Mouse (Mus musculus): ENCODE results near the gene D630039A03Rik. TPM values are rescaled to one million over a fixed set of nuclear protein-coding genes. Genes with fewer than 3 reads are reported as not detected.

D630039A03Rik gene
- polyA plus RNA-seq, 1 experiment = not detected

DNA sequence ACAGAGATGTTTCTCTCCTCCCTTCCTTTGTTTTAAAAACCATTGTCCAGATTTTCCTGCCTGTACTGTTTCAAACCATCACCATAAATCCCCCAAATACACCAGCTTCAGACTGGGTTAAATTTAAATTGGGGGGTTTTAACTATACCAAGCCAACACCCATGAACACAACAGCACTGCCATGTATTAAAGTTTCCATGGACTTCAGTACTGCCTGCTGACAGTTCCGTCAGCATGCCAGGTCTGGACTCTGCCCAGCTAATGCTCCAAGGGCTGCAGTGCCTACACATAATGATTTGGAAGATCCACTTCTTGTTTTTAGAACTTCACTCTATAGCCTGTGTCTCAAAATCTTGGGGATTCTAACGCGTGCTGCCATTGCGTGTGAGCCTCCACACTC lies 31.4 kb upstream of the D630039A03Rik start:
- H3K27ac ChIP-seq (replicated peaks; ENCODE audit: low read depth, low read length) = no peak overlapping the region
- H3K4me3 ChIP-seq (ENCODE audit: insufficient read depth, low read depth, low read length) = no peak overlapping the region
- H3K4me1 ChIP-seq (ENCODE audit: control insufficient read depth, insufficient read depth, insufficient read length, low read length) = peaks cover 1% of the 10 kb centered on the region; the same call in 1 of the 2 replicates

DNA sequence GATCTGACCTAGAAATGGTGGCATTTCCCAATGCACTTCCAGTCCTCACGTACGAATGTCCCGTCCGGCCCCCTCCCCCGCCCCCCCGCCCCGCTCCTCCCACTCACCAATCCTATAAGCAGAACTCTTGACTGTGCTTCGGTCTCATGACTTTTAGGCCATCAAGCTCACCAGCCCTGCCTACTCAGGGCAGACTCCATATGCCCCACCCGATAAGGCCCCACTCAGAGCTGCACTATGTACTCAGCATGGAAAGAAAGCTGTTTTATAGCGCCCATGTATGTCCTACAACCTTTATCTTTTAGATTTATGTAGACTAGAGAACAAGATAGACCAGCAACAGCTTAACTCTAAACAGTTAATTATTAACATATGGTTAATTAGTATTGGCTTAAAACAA lies 30.9 kb upstream of the D630039A03Rik start:
- Histone ChIP-seq H3K27ac (replicated peaks; ENCODE audit: low read depth, low read length) (no peak overlapping the region), H3K4me3 (ENCODE audit: insufficient read depth, low read depth, low read length) (no peak overlapping the region), H3K4me1 (ENCODE audit: control insufficient read depth, insufficient read depth, insufficient read length, low read length) (no peaks in the 10 kb centered on the region)

DNA sequence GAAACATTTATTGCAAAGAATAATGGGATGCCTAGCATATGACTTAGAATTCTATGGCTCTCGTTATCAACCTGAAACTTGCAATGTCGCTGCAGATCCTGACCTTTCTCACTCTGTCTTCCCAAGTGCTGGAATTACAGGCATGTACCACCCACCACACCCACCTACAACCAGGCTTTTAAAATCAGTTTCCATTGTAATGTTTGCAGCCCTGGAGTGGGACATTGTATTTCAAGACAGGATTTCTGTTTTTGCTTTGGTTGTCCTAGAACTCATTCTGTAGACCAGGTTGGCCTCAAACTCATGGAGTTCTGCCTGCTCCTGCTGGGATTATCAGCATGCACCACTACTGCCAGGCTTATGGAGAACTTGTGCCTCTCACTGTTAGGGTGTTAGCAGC lies 26.8 kb upstream of the D630039A03Rik start:
- Histone ChIP-seq H3K4me3 (ENCODE audit: insufficient read depth, low read depth, low read length) (no peak overlapping the region), H3K4me1 (ENCODE audit: control insufficient read depth, insufficient read depth, insufficient read length, low read length) (no peaks in the 10 kb centered on the region)

DNA sequence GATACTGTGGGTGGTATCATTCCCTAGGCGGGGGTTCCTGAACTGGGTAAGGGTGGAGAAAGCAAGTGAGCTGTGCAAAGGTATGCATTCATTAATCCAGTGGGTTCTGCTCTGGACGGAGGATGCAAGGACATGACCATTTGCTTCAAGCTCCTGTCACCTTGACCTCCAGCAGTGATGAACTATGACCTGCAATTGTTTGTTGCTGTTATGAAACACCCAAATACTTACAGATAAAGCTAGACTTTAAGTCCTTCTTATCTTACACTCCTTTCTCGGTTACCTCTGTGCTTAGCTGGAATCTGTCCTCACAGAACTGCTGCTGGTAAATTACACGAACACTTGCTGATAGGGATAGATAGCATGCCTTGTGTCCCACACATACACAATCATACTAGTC lies 24.5 kb upstream of the D630039A03Rik start:
- no peak overlapping the region for H3K4me3 ChIP-seq (ENCODE audit: insufficient read depth, low read depth, low read length)
- no peaks in the 10 kb centered on the region for H3K4me1 ChIP-seq (ENCODE audit: control insufficient read depth, insufficient read depth, insufficient read length, low read length)

More for the DNA sequence above, 26.8 kb upstream of the D630039A03Rik start:
- no peak overlapping the region for H3K27ac ChIP-seq (replicated peaks; ENCODE audit: low read depth, low read length)

DNA sequence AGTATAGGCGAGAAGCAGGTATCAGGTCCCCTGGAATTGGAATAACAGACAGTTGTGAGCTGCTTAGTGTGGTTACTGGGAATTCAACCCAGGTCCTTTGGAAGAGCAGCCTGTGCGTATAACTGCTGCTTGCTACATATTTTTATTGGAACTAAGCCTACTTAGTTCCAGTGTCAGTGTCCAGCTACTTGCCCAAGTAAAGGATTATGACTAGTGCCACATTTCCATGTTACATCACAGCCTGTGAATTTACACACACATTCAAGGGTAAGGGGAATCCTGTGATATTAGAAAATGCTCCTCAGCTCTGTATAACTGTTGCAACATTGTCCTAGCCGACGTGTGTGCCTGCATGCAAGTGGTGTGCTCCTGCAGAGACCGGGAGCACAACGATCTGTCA lies 21.2 kb upstream of the D630039A03Rik start:
- Histone ChIP-seq H3K4me3 (ENCODE audit: insufficient read depth, low read depth, low read length) (no peak overlapping the region), H3K4me1 (ENCODE audit: control insufficient read depth, insufficient read depth, insufficient read length, low read length) (no peaks in the 10 kb centered on the region), H3K27ac (replicated peaks; ENCODE audit: low read depth, low read length) (no peak overlapping the region)

More for the DNA sequence above, 24.5 kb upstream of the D630039A03Rik start:
- H3K27ac ChIP-seq (replicated peaks; ENCODE audit: low read depth, low read length) = no peak overlapping the region

DNA sequence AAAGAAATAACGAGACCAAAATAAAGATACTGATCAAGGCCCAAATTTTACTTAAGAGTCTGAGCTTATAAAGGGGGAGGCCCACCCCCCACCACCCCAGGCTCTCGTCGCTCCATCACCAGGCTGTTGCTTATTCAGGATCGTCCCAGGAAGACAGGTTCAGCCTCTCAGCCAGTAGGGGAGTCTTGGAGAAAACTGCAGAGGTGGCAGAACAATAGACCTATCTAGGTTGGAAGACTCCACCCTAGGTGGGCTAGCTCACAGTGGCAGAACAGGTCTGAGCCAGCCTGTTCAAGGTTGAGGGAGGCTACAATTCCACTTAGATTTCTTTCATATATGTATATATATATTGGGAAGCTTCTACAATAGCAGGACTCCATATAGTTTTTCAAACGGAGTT lies 18.1 kb upstream of the D630039A03Rik start:
- Histone ChIP-seq H3K4me3 (ENCODE audit: insufficient read depth, low read depth, low read length) (no peak overlapping the region), H3K27ac (replicated peaks; ENCODE audit: low read depth, low read length) (no peak overlapping the region), H3K4me1 (ENCODE audit: control insufficient read depth, insufficient read depth, insufficient read length, low read length) (no peaks in the 10 kb centered on the region)

DNA sequence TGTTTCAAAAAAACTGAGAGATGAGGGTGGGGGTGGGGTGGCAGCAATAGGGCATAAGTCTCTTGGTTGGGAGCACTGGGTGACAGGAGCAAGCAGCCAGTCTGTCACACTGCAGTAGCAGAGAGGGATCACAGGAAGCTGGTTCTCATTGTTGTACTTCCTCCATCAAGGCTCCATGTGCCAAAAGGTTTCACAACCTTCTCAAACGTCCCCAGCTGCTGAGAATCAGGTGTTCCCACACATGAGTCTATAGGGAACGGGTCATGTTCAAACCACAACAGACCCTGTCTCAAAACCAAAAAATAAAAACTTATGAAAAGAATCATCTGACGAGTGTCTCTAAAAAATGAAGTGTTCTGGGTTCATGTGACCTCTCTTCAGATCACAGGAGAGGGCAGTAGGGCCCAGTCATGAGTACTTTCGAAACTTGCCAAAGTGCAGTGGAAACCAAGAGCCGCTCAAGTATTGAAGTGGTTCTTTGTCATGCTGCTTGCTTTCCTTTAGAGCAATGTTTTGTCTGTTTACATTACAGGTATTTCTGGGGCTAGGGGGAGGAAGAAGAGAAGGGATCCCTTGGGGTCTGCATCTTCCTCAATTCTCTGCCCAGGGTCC lies 14.6 kb upstream of the D630039A03Rik start:
- no peak overlapping the region for H3K27ac ChIP-seq (replicated peaks; ENCODE audit: low read depth, low read length)
- H3K4me1 ChIP-seq (ENCODE audit: control insufficient read depth, insufficient read depth, insufficient read length, low read length) = no peaks in the 10 kb centered on the region
- H3K4me3 ChIP-seq (ENCODE audit: insufficient read depth, low read depth, low read length) = no peak overlapping the region

DNA sequence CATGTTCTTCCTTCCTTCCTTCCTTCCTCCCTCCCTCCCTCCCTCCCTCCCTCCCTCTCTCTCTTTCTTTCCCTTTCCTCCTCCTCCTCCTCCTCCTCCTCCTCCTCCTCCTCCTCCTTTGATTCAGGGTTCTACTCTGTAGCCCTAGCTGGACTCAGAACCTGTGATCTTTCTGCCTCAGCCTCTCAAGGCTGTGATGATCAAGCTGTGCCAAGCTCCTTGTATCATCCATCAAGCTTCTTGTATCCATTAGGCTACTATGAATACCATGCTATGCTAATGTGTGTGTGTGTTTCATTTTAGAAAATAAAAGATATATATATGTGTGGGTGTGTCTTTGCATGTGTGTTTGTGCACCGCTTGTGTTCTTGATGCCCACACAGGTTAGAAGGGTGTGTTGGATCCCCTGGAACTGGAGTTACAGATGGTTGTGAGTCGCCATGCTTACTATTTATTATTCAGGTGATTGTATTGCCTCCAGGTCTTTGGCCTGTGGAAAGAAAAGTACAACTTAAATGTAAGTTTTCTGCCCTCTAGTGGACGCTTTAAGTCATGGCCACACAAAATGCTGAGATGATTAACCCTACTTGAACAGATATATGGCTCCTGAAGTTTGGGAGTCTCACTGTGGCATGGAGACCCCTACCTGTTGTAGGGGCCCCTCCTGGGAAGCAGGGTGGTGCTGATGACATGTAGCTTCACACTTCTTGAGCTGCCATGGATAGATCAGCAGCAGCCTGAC lies 11.5 kb upstream of the D630039A03Rik start:
- no peak overlapping the region for H3K4me3 ChIP-seq (ENCODE audit: insufficient read depth, low read depth, low read length)
- H3K4me1 ChIP-seq (ENCODE audit: control insufficient read depth, insufficient read depth, insufficient read length, low read length) = no peaks in the 10 kb centered on the region
- no peak overlapping the region for H3K27ac ChIP-seq (replicated peaks; ENCODE audit: low read depth, low read length)

DNA sequence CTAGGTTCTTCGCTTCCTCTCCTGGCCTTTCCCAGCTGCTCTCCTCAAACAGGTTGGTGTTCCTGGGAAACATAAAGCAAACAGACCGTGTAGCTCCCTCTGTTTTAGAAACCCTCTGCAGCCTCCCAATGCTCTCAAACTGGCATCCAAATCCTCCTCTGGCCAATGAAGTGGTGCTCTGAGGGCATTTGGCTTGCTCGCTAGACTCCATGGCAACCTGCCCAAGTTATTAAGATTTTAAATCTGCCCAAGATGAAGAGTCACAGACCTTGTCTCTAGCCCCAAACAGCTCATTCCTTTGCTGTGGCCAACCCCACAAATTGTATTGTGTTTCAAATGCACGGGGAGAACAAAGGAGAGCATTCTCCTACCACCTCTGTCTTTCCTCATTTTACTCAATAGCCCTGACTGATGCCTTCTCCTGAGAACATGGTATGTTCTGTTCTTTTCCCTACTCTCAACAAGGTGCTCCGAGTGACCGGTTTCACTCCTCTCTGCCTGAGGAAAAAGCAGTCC lies 8.5 kb upstream of the D630039A03Rik start:
- Histone ChIP-seq H3K4me1 (ENCODE audit: control insufficient read depth, insufficient read depth, insufficient read length, low read length) (no peaks in the 10 kb centered on the region), H3K4me3 (ENCODE audit: insufficient read depth, low read depth, low read length) (no peak overlapping the region), H3K27ac (replicated peaks; ENCODE audit: low read depth, low read length) (no peak overlapping the region)

DNA sequence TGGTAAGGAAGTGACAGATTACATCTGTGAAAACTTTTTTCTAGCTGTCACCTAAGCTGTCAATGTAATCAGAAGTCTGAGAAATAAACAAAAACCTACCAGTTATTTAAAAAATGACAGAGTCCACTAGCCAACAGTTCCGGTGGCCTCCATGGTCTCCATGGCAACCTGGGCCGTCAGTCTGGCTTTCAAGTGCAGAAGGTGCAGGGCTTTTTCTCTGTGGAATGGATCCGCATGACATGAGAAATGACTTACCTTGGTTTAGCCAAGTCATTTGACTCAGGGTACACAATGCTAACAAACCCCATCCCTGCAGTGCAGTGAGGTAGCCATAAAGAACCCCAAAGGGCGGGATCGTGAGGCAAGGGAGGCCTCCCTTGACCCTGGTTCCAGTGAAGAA lies 6.1 kb upstream of the D630039A03Rik start:
- Histone ChIP-seq H3K4me3 (ENCODE audit: insufficient read depth, low read depth, low read length) (no peak overlapping the region), H3K27ac (replicated peaks; ENCODE audit: low read depth, low read length) (no peak overlapping the region), H3K4me1 (ENCODE audit: control insufficient read depth, insufficient read depth, insufficient read length, low read length) (no peaks in the 10 kb centered on the region)

DNA sequence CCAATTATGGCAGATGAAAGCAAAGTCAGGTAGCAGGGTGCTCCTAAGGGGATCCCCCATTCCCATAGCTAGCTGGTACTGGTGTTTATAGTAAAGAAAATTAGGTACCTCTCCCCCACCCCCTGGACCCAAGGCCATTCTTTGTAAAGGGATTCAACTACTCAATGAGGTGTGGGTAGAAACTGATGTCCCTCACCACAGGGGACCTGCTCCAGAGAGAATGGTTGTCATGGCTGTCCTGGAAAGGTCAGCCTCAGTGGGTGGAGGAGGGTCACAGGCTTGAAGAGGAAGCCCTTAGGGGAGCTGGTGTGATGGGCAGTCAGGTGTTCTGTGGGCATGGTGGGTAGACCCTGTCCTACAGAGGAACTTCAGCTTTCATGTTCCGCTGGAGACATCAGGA lies 4.4 kb upstream of the D630039A03Rik start:
- Histone ChIP-seq H3K4me3 (ENCODE audit: insufficient read depth, low read depth, low read length) (no peak overlapping the region), H3K27ac (replicated peaks; ENCODE audit: low read depth, low read length) (no peak overlapping the region), H3K4me1 (ENCODE audit: control insufficient read depth, insufficient read depth, insufficient read length, low read length) (no peaks in the 10 kb centered on the region)

DNA sequence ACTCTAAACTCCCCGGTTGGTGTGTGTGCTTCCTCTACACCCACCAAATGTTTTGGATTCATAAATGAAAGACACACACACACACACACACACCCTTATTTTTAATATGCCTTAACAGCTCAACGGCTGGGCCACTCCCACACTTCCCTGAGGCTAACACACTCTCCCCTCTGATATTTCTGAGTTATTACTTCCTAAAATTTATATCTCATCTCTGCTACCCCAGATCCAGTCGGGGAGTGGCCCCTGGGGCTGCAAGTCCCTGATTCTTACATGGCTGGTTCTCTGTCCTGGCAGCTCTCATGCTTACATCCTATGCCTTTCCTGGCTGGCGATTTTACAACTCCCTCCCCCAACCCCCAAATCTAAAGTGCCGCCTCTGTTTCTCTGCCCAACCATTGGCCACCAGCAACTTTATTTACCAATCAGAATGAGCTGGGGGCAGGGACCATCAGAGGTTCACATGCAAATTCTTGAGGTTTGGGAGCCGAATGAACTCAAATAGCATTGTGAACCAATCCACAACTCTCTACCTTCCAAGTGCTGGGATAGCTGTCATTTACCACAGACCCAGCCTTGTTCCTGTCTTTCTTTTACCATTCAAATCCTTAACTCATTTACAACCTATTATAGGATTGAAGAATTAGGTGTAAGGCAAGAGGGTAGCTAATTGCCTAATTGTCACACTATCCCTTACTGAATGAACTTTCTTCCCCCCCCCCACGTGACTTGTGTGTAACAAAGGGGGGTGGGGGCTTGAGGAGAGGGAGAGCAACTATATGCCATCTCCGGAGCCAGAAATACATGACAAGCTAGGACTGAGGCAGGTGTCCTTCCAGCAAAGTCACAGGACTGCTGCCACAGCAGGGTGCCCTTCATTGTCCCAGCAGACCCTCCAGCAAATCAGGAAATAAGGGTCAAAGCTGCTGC lies 3.7 kb upstream of the D630039A03Rik start:
- Histone ChIP-seq H3K27ac (replicated peaks; ENCODE audit: low read depth, low read length) (no peak overlapping the region), H3K4me1 (ENCODE audit: control insufficient read depth, insufficient read depth, insufficient read length, low read length) (no peaks in the 10 kb centered on the region), H3K4me3 (ENCODE audit: insufficient read depth, low read depth, low read length) (no peak overlapping the region)

DNA sequence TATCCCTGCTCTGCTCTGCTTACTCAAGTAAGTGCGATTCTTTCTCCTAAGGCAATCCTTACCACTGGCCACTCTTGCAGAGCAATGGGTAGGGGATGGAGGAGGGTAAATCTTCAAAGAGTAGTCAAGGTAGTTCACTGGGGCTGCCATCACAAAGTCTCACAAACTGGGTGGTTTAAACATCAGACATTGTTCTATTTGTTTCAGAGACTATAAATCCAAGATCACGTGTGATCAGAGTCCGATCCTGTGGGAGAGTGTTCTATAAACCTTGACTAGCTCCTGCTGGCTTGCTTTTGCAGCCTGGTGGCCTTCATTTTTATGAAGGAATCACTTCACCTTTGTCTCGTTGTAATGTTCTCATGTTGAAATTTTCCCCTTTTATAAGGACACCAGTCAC lies 614 bp upstream of the D630039A03Rik start:
- no peaks in the 10 kb centered on the region for H3K4me1 ChIP-seq (ENCODE audit: control insufficient read depth, insufficient read depth, insufficient read length, low read length)
- H3K27ac ChIP-seq (replicated peaks; ENCODE audit: low read depth, low read length) = no peak overlapping the region
- H3K4me3 ChIP-seq (ENCODE audit: insufficient read depth, low read depth, low read length) = no peak overlapping the region

DNA sequence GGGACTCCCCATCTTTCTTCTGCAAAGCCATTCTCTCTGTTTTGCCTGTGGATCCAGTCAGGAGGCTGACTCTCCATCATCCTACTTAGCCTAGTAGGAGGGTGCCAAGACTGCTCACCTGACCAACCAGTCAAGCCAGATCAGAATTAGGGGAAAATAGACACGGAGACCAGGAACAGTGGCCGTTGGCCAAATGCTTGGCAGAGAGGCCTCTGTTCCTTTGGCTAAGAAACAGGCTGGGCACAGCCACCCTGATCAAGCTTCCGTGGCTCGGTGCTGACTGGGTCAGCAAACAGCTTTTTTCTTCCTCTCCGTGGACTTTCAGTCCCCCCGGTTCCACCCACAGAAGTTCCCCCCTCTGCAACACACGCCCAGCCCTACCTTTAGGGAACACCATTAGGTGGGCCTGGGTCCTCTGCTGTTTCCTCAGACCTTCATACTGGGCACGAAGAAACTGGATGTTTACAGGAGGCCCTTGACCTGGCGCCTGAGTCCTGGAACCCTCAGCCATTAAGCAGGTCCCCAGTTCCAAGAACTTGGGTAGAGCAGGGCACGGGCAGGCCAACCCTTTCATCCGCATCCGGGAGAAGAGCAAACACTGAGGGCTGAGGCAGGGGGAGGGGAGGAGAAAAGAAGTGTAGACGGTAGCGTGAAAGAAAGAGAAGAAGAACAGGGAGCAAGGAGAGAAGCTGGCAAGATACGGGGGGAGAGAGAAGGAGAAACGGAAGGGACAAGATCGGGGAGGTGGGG lies 706 bp downstream of the D630039A03Rik start:
- Histone ChIP-seq H3K27ac (replicated peaks; ENCODE audit: low read depth, low read length) (no peak overlapping the region), H3K4me3 (ENCODE audit: insufficient read depth, low read depth, low read length) (peak overlapping the region; percentile 9; the same call in 1 of the 2 replicates)

More for the DNA sequence above, 706 bp downstream of the D630039A03Rik start:
- no peaks in the 10 kb centered on the region for H3K4me1 ChIP-seq (ENCODE audit: control insufficient read depth, insufficient read depth, insufficient read length, low read length)

All from brown adipose tissue, adult 24 weeks (tissue).